Mouse (Mus musculus): Measurements from ENCODE around the gene Cnksr3. TPM values are rescaled to one million over a fixed set of nuclear protein-coding genes. Genes with fewer than 3 reads are reported as not detected.

The Cnksr3 gene
- polyA plus RNA-seq, 1 experiment from 2014 or later: 6.8 TPM

DNA sequence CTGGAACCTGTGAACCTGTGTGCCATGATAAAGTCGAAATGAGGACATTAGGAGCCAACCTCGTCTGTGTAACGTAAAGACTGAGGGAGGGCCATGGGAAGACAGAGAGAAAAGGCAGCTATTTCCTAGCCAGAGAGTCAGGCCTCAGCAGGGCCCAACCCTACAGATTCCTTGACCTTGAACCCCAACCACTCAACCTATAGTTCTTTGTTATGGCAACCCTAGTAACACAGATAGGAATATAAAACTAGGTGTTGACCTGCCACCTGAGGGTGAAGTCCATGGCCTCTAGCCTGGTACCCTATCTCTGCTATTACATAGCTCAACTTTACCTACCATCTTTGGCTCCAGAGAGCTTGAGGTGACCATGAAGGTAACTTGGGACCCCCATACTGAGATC, 80.6 kb downstream of the Cnksr3 start:
- Histone ChIP-seq H3K4me2 (replicated peaks; ENCODE audit: low read depth) (no peak overlapping the region), H3K4me3 (ENCODE audit: low read depth, low read length) (no peak overlapping the region), H3K27ac (ENCODE audit: low read depth, low read length) (no peak overlapping the region), H3K36me3 (ENCODE audit: control insufficient read depth, insufficient read depth) (peaks cover 56% of the 10 kb centered on the region), H3K4me1 (replicated peaks; ENCODE audit: control insufficient read depth, insufficient read depth, low read length) (peaks cover 2% of the 10 kb centered on the region; the same call in 1 of the 2 replicates), H3K9ac (ENCODE audit: low read depth, low read length) (no peak overlapping the region), H3K9me3 (ENCODE audit: control insufficient read depth) (no peaks in the 10 kb centered on the region), H3K27me3 (replicated peaks; ENCODE audit: control insufficient read depth, insufficient read depth, low read length) (no peaks in the 10 kb centered on the region)
- TF ChIP-seq CTCF (IDR thresholded peaks at IDR 0.05; ENCODE audit: low read depth): no peak
- peak; percentile 83 for ATAC-seq
- 85% methylated on average over 3 of the region's 3 CpGs for WGBS

DNA sequence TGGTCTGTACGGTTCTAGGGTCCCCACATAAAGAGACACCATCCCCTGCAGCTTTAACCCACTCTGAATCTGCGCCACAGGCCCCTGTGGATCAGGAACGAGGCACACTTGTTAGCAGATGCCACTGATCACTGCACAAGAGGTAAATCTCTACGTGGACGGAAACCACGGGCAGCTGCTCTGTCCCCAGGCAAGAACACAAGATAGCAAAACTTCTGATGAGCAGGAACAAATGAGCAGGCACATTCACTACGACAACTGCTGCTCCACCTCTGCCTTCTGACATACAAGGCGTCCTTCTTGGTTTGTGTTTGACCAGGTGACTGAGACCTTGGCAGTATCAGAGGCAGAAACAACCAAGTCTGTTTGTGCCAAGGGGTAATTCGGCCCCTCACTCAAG, 84.2 kb downstream of the Cnksr3 start:
- no peak overlapping the region for H3K27ac ChIP-seq (ENCODE audit: low read depth, low read length)
- H3K9ac ChIP-seq (ENCODE audit: low read depth, low read length): no peak overlapping the region
- no peak for ATAC-seq
- H3K4me3 ChIP-seq (ENCODE audit: low read depth, low read length): no peak overlapping the region
- H3K36me3 ChIP-seq (ENCODE audit: control insufficient read depth, insufficient read depth): peaks cover 56% of the 10 kb centered on the region
- WGBS: 93% methylated on average over 9 of the region's 9 CpGs
- TF ChIP-seq CTCF (IDR thresholded peaks at IDR 0.05; ENCODE audit: low read depth): no peak
- H3K4me1 ChIP-seq (replicated peaks; ENCODE audit: control insufficient read depth, insufficient read depth, low read length): no peaks in the 10 kb centered on the region
- no peak overlapping the region for H3K4me2 ChIP-seq (replicated peaks; ENCODE audit: low read depth)
- H3K27me3 ChIP-seq (replicated peaks; ENCODE audit: control insufficient read depth, insufficient read depth, low read length): no peaks in the 10 kb centered on the region
- H3K9me3 ChIP-seq (ENCODE audit: control insufficient read depth): no peaks in the 10 kb centered on the region

DNA sequence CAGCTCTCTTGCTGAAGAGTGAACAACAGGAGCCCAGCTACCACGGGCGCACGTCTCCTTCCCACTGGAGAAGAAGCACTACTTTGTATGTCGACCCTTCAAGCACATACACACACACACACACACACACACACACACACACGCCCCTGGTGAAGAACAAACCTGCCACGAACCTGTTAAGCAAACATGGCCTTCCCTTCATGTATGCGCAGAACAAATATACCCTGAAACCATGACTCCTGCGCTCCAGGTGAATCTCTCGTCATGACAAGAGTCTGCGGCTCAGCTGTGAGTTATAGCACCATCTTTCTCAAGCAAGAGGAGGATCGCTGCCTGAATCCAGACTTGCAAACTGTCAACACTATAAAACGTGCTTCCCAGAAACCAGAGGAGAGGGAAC, 85.2 kb downstream of the Cnksr3 start:
- Histone ChIP-seq H3K9ac (ENCODE audit: low read depth, low read length) (no peak overlapping the region), H3K9me3 (ENCODE audit: control insufficient read depth) (no peaks in the 10 kb centered on the region), H3K4me1 (replicated peaks; ENCODE audit: control insufficient read depth, insufficient read depth, low read length) (no peaks in the 10 kb centered on the region), H3K36me3 (ENCODE audit: control insufficient read depth, insufficient read depth) (peaks cover 58% of the 10 kb centered on the region), H3K4me2 (replicated peaks; ENCODE audit: low read depth) (no peak overlapping the region), H3K4me3 (ENCODE audit: low read depth, low read length) (no peak overlapping the region), H3K27ac (ENCODE audit: low read depth, low read length) (no peak overlapping the region), H3K27me3 (replicated peaks; ENCODE audit: control insufficient read depth, insufficient read depth, low read length) (no peaks in the 10 kb centered on the region)
- no peak for ATAC-seq
- no peak for TF ChIP-seq CTCF (IDR thresholded peaks at IDR 0.05; ENCODE audit: low read depth)
- 64% methylated on average over 12 of the region's 12 CpGs for WGBS

DNA sequence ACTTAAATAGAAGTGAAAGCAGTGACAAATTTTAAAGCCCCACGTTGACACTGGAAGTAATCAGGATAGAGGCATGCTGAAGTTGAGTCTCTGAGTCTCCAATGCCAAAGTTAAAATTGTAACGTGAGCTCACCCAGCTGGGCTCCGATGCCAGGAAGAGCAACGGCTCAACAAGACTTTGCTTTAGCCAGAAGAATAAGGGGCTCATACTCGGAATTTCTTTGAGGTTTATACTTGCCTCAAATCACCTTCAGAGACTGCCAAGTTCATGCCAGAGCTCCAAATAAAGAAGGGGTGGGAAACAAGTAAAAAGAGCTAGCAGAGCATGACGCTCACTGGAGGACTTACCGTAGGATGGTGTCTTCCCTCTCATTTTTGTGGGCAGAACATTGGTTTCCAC, 85.8 kb downstream of the Cnksr3 start:
- Histone ChIP-seq H3K9me3 (ENCODE audit: control insufficient read depth) (no peaks in the 10 kb centered on the region), H3K4me2 (replicated peaks; ENCODE audit: low read depth) (no peak overlapping the region), H3K4me3 (ENCODE audit: low read depth, low read length) (no peak overlapping the region), H3K4me1 (replicated peaks; ENCODE audit: control insufficient read depth, insufficient read depth, low read length) (no peaks in the 10 kb centered on the region), H3K27ac (ENCODE audit: low read depth, low read length) (no peak overlapping the region), H3K36me3 (ENCODE audit: control insufficient read depth, insufficient read depth) (peaks cover 54% of the 10 kb centered on the region), H3K9ac (ENCODE audit: low read depth, low read length) (no peak overlapping the region), H3K27me3 (replicated peaks; ENCODE audit: control insufficient read depth, insufficient read depth, low read length) (no peaks in the 10 kb centered on the region)
- ATAC-seq: no peak
- 72% methylated on average over 7 of the region's 7 CpGs for WGBS
- TF ChIP-seq CTCF (IDR thresholded peaks at IDR 0.05; ENCODE audit: low read depth): no peak

DNA sequence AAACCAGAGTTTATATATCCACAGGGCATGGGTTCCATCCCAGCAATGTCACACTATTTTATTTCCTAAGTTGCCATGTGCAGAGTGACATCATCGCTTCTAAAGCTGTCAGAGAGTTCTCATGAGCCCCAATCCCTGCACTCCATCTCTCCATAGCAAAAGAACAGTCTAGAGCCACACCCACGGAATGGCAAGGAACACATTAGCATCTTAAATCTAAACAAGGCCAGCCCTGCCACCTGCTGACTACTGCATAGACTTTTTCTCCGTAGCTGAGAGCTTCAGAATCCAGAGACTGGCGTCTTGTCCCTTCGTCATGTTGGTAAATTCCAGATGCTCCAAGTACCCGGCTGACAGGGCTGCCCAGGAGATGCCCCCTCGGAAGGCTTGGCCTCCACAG, 87.0 kb downstream of the Cnksr3 start:
- 72% methylated on average over 7 of the region's 7 CpGs for WGBS
- peak; percentile 45 for TF ChIP-seq CTCF (IDR thresholded peaks at IDR 0.05; ENCODE audit: low read depth)
- no peak for ATAC-seq

DNA sequence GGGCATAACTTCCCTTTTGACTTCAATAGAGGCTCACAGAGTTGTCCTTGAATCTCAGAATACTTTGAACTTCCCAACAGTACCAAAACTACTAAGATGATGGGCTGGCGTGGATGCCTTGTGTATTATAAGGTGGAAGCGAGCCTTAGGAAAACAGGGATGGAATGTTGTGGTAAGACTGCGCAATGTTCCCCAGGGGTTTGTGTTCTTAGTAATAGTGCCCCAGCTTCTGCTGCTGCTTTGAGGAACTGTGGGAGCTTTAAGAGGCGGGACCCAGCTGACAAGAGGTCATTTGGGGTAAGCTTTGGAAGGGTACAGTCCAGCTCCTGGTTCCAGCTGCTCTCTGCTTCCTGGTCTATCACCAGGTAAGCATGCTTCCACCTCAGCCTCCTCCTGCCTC, 89.7 kb downstream of the Cnksr3 start:
- WGBS: 93% methylated on average over 4 of the region's 4 CpGs

More for the DNA sequence above, 87.0 kb downstream of the Cnksr3 start:
- Histone ChIP-seq H3K27me3 (replicated peaks; ENCODE audit: control insufficient read depth, insufficient read depth, low read length) (no peaks in the 10 kb centered on the region), H3K4me1 (replicated peaks; ENCODE audit: control insufficient read depth, insufficient read depth, low read length) (no peaks in the 10 kb centered on the region), H3K4me3 (ENCODE audit: low read depth, low read length) (no peak overlapping the region), H3K9ac (ENCODE audit: low read depth, low read length) (no peak overlapping the region), H3K27ac (ENCODE audit: low read depth, low read length) (no peak overlapping the region), H3K4me2 (replicated peaks; ENCODE audit: low read depth) (no peak overlapping the region), H3K9me3 (ENCODE audit: control insufficient read depth) (no peaks in the 10 kb centered on the region), H3K36me3 (ENCODE audit: control insufficient read depth, insufficient read depth) (peaks cover 58% of the 10 kb centered on the region)

DNA sequence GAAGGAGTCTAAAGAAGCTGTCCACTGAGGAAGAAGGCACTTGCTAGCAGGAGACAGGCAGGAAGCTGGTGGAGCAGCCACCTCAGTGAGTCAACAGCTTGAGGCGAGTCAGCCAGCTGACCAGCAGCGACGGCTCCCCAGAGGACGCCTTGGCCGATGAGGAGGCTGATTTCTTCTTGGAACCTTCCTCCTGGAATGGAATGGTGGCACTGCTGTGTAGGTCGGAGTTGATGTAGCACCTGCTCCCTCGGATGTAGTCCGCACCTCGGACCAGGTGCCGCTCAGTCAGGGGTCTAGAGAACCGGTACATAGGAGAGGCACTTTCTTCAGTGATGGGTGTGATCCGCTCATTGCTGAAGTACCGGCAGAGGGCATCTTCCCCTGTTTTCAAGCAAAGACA, 91.8 kb downstream of the Cnksr3 start:
- WGBS: 87% methylated on average over 13 of the region's 13 CpGs
- ATAC-seq: no peak
- Histone ChIP-seq H3K27me3 (replicated peaks; ENCODE audit: control insufficient read depth, insufficient read depth, low read length) (no peaks in the 10 kb centered on the region), H3K4me2 (replicated peaks; ENCODE audit: low read depth) (no peak overlapping the region), H3K4me1 (replicated peaks; ENCODE audit: control insufficient read depth, insufficient read depth, low read length) (no peaks in the 10 kb centered on the region), H3K9me3 (ENCODE audit: control insufficient read depth) (no peaks in the 10 kb centered on the region), H3K9ac (ENCODE audit: low read depth, low read length) (no peak overlapping the region), H3K36me3 (ENCODE audit: control insufficient read depth, insufficient read depth) (peaks cover 29% of the 10 kb centered on the region), H3K27ac (ENCODE audit: low read depth, low read length) (no peak overlapping the region), H3K4me3 (ENCODE audit: low read depth, low read length) (no peak overlapping the region)
- TF ChIP-seq CTCF (IDR thresholded peaks at IDR 0.05; ENCODE audit: low read depth): no peak

More for the DNA sequence above, 89.7 kb downstream of the Cnksr3 start:
- Histone ChIP-seq H3K27me3 (replicated peaks; ENCODE audit: control insufficient read depth, insufficient read depth, low read length) (no peaks in the 10 kb centered on the region), H3K36me3 (ENCODE audit: control insufficient read depth, insufficient read depth) (peaks cover 45% of the 10 kb centered on the region), H3K9me3 (ENCODE audit: control insufficient read depth) (no peaks in the 10 kb centered on the region), H3K27ac (ENCODE audit: low read depth, low read length) (no peak overlapping the region), H3K4me2 (replicated peaks; ENCODE audit: low read depth) (no peak overlapping the region), H3K4me1 (replicated peaks; ENCODE audit: control insufficient read depth, insufficient read depth, low read length) (no peaks in the 10 kb centered on the region), H3K9ac (ENCODE audit: low read depth, low read length) (no peak overlapping the region), H3K4me3 (ENCODE audit: low read depth, low read length) (no peak overlapping the region)
- no peak for ATAC-seq
- no peak for TF ChIP-seq CTCF (IDR thresholded peaks at IDR 0.05; ENCODE audit: low read depth)

All from intestine, postnatal 0 days (tissue).